Mouse (Mus musculus) c-Kit-positive CD71-positive TER-119-negative erythroid progenitor cells, embryonic 14.5 days (primary cell): ENCODE results near the gene Nck1.

Source experiments
- DNase-seq: peaks from one replicate; pipeline ENCODE4 v3.0.0-alpha.2; 2013; ENCODE audit warnings: low read depth

Nck1 gene

DNA sequence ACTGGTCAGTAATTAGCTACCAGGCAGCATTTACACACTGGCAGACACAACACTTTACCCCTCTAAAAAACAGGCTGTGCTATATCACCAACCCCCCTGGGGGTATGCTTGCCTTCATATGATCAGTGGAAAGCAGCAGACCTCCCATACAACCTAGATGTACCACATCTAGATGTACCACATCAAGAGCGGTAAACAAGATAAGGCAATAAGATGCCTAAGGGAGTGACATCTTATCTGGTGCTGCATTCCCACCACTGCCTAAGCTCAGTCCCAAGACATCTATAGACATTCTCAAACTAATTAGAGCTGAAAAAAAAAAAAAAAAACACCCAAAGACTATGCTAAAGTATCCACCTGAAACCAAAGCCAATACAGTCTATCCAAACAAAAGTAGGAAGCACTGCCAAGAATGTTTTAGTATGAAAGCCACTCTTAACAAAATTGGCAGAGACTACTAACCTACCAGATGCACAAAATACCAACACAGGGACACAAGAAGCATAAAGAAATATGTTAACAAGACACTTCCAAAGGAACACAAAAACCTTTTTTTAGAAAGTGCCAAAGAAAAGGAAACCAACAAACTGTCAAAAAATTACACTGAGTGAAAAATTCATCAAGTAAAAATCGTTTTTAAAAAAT is 10.2 kb downstream of the Nck1 start:
- DNase-seq: no peak

DNA sequence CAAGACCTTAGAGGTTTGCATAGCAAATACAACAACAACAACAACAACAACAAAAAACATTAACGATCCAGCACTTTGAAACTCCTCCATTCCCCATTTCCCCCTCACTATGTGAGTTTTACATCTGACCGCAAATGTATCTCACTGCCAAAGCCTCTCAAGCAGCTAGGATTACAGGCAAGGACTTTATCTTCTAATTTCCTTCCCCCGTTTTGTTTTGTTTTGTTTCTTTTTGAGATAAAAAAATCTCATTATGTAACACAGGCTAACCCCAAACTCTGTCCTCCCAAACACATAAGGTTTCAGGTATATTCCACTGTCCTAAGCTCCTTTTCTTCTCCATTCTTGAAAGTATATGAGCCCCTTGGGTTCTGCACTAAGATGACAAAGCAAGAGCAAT is 11.2 kb downstream of the Nck1 start:
- DNase-seq: no peak

DNA sequence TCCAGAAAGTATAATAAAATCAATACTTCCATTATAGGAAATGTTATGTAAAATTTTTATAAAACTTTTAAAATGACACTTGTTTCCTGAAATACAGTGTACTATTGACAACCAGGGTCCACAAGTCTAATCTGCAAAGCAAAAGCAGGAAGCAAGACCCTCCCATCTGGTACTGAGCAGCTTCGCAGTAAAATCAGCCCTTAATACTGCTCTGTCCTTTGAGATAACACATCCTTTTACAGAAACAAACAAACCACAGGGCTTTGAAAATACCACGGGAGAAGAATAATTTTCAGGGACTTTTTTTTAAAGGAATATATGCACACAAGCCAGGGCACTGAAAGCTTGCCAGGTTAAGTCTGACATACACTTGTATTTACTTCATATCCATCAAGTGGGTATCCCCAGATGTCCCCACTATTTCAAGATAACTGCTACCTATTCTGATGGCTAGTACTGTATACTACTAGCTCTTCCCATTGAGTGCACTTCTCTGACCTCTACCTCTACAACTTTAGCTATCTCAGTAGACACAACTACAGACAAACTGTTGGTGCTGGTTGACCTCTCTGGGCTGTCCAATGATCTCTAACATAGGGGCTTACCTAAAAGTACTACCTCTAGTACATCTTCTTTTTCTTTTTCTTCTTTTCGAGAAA is 13.0 kb downstream of the Nck1 start:
- DNase-seq: no peak

DNA sequence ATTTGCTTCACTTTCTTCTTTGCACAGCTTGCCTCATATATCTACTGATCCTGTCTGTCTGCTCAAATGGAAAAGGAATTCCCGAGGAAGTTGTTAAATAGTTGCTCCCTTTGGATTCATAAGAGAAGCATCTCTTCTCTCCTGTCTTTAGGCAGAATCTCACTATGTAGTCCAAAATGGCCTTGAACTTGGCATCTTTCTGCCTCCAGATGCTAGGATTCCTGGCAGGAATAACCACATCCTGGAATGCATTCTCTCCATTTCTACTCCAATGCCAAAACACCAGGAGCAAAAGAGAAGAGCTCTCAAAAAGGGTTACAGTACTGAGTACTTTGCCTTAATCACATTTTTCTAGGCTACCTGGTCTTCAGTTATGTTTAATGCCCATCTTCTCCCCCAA is 14.6 kb downstream of the Nck1 start:
- DNase-seq: no peak

DNA sequence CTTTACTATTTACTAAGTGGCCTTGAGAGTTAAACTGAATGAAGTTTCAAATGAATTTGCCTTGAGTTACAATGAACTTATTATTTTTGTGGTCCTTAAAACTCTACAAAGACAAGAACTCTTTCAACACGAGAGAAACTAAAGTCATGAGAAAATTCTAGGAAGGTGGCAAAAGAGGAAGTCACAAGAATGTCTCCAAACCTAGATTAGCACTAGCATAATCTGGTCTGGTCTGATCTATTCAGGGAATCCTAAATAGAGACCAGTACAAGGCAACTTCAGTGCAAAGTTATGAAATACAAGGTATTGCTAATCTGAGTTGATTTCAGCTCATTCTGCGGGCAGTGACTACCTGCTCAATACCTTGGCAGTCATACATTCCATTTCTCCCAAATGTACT is 20.7 kb downstream of the Nck1 start:
- DNase-seq: no peak

DNA sequence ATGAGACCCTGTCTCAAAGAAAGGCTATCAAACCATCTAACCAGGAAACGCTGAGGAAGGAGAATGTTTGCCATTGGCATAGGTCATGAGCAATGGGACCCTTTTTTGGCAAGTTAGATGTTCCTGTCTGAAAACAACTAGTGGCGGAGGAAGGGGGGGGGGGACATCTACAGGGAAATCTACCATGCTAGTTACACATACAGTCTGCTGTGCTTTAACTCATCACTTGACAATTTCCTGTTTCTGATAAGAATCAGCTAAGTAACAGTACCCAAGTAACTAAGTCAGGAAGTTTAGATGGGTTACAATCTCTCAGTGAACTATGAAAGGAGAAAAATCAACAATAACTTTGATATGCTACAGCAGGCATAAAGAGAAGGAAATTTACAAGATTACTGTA is 23.9 kb downstream of the Nck1 start:
- no peak for DNase-seq

DNA sequence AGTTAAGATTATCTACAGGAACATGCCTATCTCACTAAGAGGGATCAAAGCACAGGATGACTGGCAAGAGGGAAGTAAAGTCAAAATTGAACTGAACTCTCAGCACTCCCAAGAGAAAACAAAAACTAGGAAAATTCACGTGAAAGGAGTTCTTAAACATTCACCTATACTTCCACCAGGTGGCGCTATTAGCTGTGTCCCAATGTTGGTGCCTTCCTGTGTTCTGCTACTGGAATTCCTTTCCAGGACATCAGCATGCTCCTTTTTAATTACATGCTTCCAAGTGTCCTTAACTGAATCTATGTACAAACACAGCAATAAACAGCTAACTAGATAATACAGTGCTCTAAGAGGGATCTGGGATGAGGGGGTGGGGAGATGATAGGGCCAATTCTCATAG is 25.3 kb downstream of the Nck1 start:
- peak; percentile 44 for DNase-seq

DNA sequence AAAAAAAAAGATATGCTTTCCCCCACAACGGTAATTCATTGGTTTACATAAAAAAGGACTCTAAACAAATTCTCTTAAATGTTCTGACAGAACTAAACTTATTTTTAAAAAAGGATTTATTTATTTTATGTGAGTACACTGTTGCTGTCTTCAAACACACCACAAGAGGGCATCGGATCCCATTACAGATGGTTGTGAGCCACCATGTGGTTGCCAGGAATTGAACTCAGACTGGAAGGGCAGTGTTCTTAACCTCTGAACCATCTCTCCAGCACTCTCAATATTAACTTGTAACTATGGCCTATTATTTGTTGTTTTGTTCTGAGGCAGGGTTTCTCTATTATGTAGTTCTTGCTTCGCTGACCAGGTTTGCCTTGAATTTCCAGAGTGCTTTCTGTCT is 25.9 kb downstream of the Nck1 start:
- no peak for DNase-seq

DNA sequence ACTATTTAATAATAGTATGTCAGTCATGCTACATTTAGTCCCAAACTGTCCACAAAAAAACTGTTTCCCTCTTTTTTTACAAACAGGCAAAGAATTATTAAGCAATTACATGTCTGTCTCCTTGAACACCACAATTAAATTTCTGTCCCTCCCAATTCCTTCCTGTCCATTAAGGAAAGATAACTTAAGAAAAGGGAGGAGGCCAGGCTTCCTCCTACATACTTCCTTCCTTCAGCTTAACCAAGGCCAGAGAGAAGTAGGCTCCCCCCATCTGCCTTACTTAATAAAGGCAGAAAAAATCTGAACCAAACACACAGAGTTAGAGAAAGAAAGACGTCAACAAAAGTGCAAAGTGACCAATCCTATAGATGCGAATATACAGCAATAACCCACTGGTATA is 38.4 kb downstream of the Nck1 start:
- no peak for DNase-seq

DNA sequence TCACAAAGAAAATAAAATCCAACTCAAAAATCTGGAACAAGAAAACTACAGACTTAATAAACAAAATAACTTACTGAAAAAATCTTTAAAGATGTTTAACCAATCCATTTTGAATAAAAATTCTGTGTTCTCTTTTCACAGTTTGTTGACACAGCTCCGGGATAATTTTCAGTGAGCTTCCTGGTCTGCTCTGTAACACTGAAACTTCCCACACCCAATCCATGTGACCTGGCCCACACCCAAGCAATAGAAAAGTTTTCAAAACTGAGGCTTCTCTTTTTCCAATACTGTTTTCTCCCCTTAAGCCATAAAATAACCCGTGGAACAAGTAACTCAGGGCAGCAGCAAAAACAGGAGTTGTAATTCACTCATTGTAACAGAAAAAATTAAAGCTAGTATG is 39.3 kb downstream of the Nck1 start:
- no peak for DNase-seq

DNA sequence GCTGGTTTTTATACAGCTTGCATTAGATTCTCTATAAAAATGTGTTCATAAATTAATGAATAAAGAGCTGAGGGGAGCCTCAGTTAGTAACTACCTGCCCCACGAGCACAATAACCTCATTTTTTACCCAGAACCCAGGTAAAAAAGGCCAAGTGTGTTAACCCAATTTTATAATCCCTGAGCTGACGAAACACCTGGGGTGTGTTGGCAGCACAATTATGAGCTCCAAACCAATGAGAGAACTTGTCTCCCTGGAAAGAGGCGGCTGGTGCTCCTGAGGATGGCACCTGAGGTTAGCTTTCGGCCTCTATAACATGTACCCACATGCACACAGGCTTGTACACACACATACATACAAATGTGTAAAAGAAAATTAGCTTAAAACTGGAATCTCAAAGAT is 40.4 kb downstream of the Nck1 start:
- DNase-seq: no peak

DNA sequence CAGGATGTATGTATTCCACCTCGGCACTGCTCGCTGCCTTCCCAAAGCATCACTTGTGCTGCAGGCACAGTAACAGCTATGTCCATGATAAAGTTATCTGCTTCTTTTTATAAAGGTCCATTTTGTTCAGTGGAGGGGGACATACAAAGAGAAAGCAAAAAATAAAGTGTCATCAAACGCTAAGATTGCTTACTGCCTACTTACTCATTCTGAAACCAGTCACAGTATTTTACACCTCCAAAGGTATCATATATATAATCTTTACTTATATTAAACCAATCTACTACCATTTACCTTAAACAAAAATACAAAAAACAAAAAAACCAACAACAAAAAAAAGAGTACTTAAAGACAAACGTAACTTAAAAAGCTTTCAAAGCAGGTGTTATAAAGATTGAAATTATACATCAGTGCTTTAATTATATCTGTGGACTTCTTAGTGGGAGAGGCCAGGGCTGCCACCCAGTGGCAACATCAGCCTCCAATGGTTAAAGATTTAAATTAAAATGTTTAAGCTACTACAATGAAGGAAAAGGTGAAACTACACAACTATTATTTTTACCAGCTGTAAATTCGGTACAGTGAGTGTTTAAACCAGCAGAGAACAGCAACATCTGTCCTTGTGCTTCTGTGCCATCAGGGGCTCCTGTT is 52.2 kb downstream of the Nck1 start:
- DNase-seq: no peak

DNA sequence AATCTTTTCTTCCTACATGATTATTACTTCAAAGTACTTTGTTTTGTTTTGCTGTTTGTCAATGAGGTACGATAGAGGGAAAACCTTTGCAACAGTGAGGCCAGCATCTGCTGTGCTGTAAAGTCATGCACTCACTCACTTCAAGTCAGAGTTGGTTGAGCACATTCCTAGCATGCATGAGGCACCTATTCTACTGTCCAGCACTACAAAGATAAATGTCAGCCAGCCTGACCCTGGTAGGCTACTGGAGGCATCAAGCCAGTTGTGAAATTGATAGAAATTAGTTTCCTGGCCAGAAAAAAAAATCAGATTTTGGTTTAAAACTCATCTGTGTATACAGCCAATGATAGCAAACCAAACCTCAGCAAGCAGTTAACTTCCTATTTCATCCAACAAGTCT is 54.5 kb downstream of the Nck1 start:
- no peak for DNase-seq

DNA sequence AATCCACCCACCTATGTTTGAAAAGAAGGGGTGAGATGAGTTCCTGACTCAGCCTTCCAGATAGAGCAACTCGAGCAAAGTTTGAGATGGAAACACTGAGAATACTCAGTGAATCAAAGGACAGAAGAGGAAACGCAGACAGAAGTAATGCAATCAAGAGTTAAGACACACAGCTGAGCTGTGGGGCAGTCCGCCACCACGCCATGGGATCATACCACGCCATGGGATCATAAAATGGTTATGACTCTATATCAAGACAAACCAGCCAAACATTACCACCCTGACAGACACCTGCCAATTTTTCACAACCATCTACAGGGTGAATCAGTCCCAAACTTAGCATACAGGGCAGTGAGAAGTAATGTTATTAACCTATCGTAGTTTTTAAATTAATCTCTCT is 57.0 kb downstream of the Nck1 start:
- DNase-seq: no peak

DNA sequence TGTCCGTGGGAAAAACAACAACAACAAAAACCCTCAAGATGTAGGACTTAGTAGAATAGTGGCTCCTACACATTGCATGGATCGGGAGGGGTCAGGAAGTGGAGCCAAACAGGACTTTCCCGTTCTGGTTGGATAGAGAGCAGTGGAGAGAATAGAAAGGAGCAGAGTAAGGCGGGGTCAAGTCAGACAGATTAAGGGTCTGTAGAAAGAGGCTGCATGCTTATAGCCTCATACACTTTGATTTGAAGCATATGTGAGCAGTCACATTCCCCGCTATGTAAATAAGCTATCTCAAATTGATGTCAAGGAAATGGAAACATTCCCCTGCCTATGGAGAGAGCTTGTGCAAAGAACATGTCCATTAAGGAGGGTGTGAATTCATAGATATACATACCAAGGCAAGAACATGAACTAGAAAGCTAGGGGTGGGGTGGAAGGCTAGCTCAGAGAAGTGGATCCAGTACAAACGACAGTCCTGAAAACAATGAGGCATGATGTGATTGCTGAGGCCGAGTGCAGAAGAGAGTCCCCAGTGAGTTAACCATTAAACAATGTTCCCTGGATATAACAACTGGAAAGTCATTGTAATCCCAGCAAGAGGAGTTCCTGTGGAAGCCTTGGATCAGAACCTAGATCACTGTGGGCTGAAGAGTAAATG is 57.7 kb downstream of the Nck1 start:
- no peak for DNase-seq

DNA sequence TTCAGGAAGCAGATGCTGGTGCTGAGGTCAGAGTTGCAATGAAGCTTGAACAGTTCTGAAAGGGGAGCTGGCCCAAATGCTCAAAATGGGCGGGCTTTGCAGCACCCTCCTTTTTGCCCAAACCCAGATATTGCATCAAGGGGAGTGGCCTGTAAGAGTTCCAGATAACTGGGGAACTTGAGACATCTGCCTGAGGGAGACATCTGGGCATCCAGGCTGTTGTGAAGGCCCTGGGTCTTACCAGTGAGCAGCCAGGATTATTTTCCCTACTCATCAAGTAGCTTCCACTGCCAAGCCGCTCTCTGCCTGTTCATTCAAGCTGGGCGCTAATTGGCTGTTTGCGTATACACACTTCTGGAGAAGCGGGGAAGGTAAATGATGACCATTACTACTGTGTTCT is 59.5 kb downstream of the Nck1 start, which contains the start of gene Il20rb:
TSS of gene Il20rb (minus strand) at position 358 of the 400 bp plus-strand sequence.
- DNase-seq: no peak

DNA sequence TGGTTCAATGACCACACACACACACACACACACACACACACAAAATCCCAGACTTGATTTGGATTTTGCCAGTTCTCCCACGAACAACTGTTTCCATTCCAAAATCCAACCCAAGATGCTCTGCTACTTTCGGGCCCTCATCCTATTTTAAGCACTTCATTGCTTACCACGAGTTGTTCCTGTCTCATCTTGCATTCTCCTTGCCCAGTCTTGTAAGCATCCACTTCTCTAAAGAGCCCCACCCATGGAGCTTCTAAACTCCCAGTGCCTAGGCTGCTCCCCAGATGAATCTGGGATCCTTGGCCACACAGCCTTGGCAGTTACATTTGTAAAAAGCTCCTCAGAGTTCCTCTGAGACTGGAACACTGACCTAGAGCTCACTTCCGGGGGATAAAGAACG is 62.6 kb downstream of the Nck1 start:
- no peak for DNase-seq

DNA sequence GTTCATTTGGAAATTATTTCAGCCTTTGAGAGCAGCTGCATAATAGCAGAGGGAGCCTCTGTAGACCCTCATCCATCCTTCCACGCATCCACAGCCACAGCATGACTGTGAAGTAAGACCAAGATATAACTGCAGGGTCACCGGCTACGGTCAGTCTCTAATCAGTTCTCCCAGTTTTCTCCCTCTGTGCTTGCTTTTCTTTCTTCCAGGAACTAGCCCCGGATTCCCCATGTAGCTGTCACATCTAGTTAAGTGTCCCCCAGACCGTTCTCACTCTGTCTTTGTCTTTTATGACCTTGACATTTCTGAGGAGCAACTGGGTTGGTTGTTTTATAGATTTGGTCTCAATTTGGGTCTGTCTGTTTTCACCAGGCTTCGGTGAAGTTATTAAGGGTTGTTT is 64.3 kb downstream of the Nck1 start:
- no peak for DNase-seq

DNA sequence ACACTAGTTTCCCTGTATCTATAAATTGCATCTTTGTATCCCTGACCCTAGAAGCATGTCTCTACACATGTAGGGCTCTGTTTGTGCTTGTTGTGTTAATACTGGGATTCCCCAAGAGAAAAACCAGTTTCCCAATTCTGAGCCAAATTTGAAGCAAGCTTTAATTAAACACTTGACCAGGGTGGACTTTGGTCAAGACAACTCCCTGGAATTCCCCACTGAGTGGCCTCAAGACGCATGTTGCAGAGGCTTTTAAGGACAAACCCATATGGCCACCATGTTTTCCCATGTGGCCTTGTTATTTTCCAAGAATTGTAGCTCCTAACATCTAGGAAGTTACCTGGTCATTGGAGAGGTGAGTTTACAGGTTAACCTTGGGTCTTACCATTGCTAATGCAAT is 71.9 kb downstream of the Nck1 start:
- no peak for DNase-seq

DNA sequence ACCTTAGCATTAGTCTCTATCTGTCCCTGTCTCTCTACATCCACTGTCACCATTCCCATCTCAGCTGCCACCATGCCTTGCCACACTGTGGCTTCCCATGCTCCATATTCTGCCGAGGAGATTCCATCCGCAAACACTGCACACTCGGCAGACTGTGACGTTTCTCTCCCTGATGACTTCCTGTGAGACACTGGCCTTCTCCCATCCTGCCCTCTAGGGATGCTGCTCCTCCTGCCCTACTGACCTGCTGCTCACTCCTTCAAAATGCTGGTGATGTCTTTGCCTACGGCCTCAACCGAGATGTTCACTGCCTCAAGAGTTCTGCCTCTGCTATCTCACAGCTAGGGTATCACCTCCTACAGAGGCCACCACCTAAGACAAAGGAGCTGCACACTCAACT is 72.6 kb downstream of the Nck1 start:
- no peak for DNase-seq

DNA sequence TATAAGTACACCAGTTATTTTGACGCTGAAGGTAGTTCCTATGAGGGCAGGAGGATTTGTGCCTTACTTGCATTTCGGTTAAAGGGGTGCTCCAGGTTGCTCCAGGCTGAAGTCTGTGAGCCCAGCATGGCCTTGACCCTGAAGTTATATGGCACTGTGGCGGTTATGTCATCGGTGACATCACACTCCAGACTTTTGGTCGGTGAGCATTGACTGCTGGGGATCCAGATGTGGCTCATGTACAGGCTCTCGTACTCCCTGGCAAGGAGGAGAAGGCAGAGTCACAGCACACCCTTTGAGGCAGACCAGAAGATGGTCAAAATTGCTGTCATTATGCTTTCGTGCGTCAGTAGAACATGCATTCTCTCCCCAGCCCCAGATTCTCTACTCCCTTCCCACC is 73.0 kb downstream of the Nck1 start:
- no peak for DNase-seq

DNA sequence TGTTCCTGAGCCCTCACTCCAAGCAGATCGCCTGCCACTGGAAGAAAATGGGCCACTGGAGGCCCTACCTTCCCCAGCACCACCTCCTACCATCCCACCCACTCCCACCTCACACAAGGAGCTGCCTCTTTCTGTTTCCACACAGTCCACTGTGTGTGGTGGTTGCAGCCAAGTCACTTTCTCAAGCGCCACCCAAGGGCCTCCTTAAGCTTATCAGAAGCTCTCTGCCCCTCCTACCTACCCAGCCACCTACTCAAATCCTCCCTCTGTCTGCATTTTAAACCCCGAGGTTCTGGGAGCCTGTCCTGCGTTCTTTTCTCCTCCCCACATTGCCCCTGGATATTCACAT is 74.4 kb downstream of the Nck1 start:
- DNase-seq: no peak

DNA sequence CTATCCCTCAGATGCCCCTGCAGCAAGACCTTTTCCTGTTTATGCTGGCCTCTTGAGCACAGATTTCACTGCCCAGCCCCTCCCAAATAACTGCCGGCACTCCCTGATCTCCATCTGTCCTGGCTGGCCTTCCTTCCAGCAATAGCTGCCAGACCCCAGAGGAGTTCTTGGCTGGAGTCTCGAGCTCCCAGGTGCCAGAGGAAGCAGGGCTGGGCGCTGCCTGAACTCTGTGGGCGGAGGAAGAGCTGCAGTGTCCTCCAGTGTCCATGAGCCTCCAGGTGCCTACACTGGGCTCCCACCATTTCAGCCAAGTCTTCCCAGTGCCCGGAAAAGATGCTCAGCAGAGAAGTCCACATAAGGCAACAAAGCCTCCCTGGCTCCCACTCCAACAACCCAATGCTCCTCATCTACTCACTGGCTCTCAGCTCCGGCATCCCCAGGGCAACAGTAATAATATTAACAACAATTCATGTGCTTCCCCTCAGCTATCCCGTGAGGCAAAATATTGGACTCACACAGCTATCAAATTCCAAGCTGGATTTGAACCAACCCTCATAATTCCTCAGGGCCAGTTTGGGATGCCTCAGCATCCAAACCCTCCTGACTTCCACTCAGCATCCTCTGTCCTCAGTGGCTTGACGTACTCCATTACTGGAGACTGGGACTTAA is 74.9 kb downstream of the Nck1 start:
- no peak for DNase-seq
